Mouse (Mus musculus) heart, postnatal 10 days (tissue): ENCODE data around the gene Rnf214. TPM values are rescaled to one million over a fixed set of nuclear protein-coding genes. Genes with fewer than 3 reads are reported as not detected.
A peak's percentile ranks its signal among the peaks of the same experiment; 100 is the strongest.

Source experiments
- DNase-seq, 2 experiments: peaks; one replicate each; pipeline ENCODE4 v3.0.0; 2021
- intact Hi-C: fragments of 180-260 bp; cut with DNase I; formaldehyde crosslinking; loops from one replicate; pipeline ENCODE4 v1.15.1; 2025
- total RNA-seq, 2 experiments: library from RNA; stranded (reverse); gene quantifications; 2 replicates each; pipeline ENCODE4 v1.2.3; 2021

Gene Rnf214
- total RNA-seq, 2 experiments from 2014 or later, result 33.5 to 35.9 TPM

- DNase-seq, result peak; percentile 63 to 64
- intact Hi-C loops, result no loop called here
These were observed 31.4 kb upstream of the Rnf214 start for GRCm38 (mm10) chr9:45938088-45938487.

GRCm38 (mm10) chr9:45936883-45937282 lies 30.2 kb upstream of the Rnf214 start:
- DNase-seq, result peak; percentile 78 to 85
- intact Hi-C loops, result loop anchor here (1.0 kb wide), 1 partner anchor 26 kb away; no protein-coding TSS in a partner anchor

GRCm38 (mm10) chr9:45935628-45936210 lies 29.0 kb upstream of the Rnf214 start, which contains the start of gene Tagln:
TSS of gene Tagln (minus strand) at chr9:45936058.
- DNase-seq, result peak in 1 of 2 experiments; percentile 44
- intact Hi-C loops, result no loop called here

- intact Hi-C loops, result no loop called here
These were observed 26.1 kb upstream of the Rnf214 start for GRCm38 (mm10) chr9:45932571-45933415.

GRCm38 (mm10) chr9:45931958-45932357 lies 25.2 kb upstream of the Rnf214 start:
- DNase-seq, result no peak
- intact Hi-C loops, result no loop called here

More at GRCm38 (mm10) chr9:45932571-45933415, 26.1 kb upstream of the Rnf214 start:
- no peak for DNase-seq

- intact Hi-C loops, result no loop called here
- no peak for DNase-seq
These were observed 22.6 kb upstream of the Rnf214 start for GRCm38 (mm10) chr9:45929285-45929684.

GRCm38 (mm10) chr9:45919895-45920294 lies 13.2 kb upstream of the Rnf214 start:
- DNase-seq, result no peak
- intact Hi-C loops, result no loop called here

- intact Hi-C loops, result no loop called here
These were observed 10.6 kb upstream of the Rnf214 start for GRCm38 (mm10) chr9:45917041-45917934.

GRCm38 (mm10) chr9:45915659-45916058 lies 8.9 kb upstream of the Rnf214 start:
- DNase-seq, result no peak
- intact Hi-C loops, result no loop called here

More at GRCm38 (mm10) chr9:45917041-45917934, 10.6 kb upstream of the Rnf214 start:
- peak; percentile 59 to 64 for DNase-seq

- DNase-seq, result peak; percentile 62 to 80
- intact Hi-C loops, result loop anchor here (1.0 kb wide), 1 partner anchor 26 kb away; no protein-coding TSS in a partner anchor
These were observed 5.0 kb upstream of the Rnf214 start for GRCm38 (mm10) chr9:45911673-45912072.

- intact Hi-C loops, result loop anchor here (1.0 kb wide), 1 partner anchor 26 kb away; no protein-coding TSS in a partner anchor
- DNase-seq, result no peak
These were observed 4.3 kb upstream of the Rnf214 start for GRCm38 (mm10) chr9:45910995-45911394.

GRCm38 (mm10) chr9:45907078-45907428 lies 342 bp upstream of the Rnf214 start:
- no peak for DNase-seq
- intact Hi-C loops, result loop anchor here (5.0 kb wide), 1 partner anchor 45 kb away; no protein-coding TSS in a partner anchor

- peak; percentile 40 to 43 for DNase-seq
- intact Hi-C loops, result loop anchor here (5.0 kb wide), 1 partner anchor 46 kb away; no protein-coding TSS in a partner anchor
These were observed 887 bp downstream of the Rnf214 start for GRCm38 (mm10) chr9:45905811-45906237.

- no peak for DNase-seq
- intact Hi-C loops, result loop anchor here (5.0 kb wide), 1 partner anchor 47 kb away; no protein-coding TSS in a partner anchor
These were observed 1.5 kb downstream of the Rnf214 start for GRCm38 (mm10) chr9:45905196-45905595.

- no peak for DNase-seq
- intact Hi-C loops, result no loop called here
These were observed 13.0 kb downstream of the Rnf214 start for GRCm38 (mm10) chr9:45893681-45894080.

GRCm38 (mm10) chr9:45877928-45878327 lies 28.8 kb downstream of the Rnf214 start:
- peak; percentile 60 to 74 for DNase-seq
- intact Hi-C loops, result loop anchor here (5.0 to 10.0 kb wide), 2 partner anchors 36 to 293 kb away; no protein-coding TSS in a partner anchor

- intact Hi-C loops, result loop anchor here (10.0 kb wide), 1 partner anchor 285 kb away; no protein-coding TSS in a partner anchor
These were observed 36.4 kb downstream of the Rnf214 start for GRCm38 (mm10) chr9:45870265-45870664.

GRCm38 (mm10) chr9:45869181-45869580 lies 37.5 kb downstream of the Rnf214 start:
- no peak for DNase-seq
- intact Hi-C loops, result no loop called here

More at GRCm38 (mm10) chr9:45870265-45870664, 36.4 kb downstream of the Rnf214 start:
- DNase-seq, result no peak

GRCm38 (mm10) chr9:45861813-45862212 lies 44.9 kb downstream of the Rnf214 start:
- intact Hi-C loops, result no loop called here
- no peak for DNase-seq

GRCm38 (mm10) chr9:45859364-45859763 lies 47.3 kb downstream of the Rnf214 start:
- intact Hi-C loops, result no loop called here
- no peak for DNase-seq
